In the genomic region with DNA sequence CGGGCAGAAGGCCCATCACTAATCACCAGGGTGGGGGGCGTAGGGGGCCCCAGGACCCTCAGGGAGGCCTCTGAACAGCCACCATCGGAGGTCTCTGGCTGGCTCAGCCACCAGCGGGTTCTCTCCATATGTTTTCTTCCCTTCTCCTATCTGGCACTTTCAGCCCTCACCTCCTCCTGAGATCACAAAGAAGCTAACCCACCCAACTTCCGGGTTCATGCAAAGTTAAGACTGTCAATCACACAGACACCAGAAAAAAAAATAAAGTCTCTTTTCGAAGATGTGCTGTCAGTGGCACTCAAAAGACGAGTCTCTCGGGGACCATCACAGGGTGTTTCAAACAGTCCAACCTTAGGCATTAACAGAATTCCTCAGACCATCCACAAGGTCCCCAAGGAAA, we compare ENCODE assay signal across 25 mouse cellular contexts.
A peak's percentile ranks its signal among the peaks of the same experiment; 100 is the strongest.
DNase-seq lines count a peak whose midpoint lies in the region; ATAC-seq and TF ChIP-seq lines count a peak whose summit lies in the region.
"Had no signal": no experiment of that assay in that cellular context is flagged by ENCODE, and none has a peak within 500 bp of the region (broad histone marks: within the 10 kb centered on the region; RNA-seq: fewer than 3 reads in every experiment).

No protein-coding gene starts in this region.

- no peaks in the 10 kb centered on the region for H3K27me3 ChIP-seq in forebrain, embryonic 13.5 days
- no peaks in the 10 kb centered on the region for H3K27me3 ChIP-seq in forebrain, embryonic 14.5 days (replicated peaks; ENCODE audit: control insufficient read depth, insufficient read depth, low read length)
- no peaks in the 10 kb centered on the region for H3K27me3 ChIP-seq in MEL (ENCODE audit: control insufficient read depth in 1 of 2, insufficient read depth in 2 of 2, low read length in 2 of 2)
- H3K27me3 ChIP-seq in forebrain, postnatal 0 days (ENCODE audit: insufficient read depth, low read length), result no peaks in the 10 kb centered on the region
- H3K27me3 ChIP-seq in hindbrain, embryonic 12.5 days, result no peaks in the 10 kb centered on the region
- H3K27me3 ChIP-seq: limb, embryonic 15.5 days; liver, embryonic 13.5 days; midbrain, embryonic 12.5 days; neural tube, embryonic 13.5 days had no signal

- H3K36me3 ChIP-seq in forebrain, embryonic 13.5 days (ENCODE audit: poor library complexity, severe bottlenecking), result no peaks in the 10 kb centered on the region
- H3K36me3 ChIP-seq in forebrain, embryonic 14.5 days (ENCODE audit: control insufficient read depth, insufficient read depth, low read length), result 0 out of 2 replicates have a peak, but pooled peaks cover 4% of the 10 kb centered on the region
- no peaks in the 10 kb centered on the region; a peak in 1 of 4 replicates for H3K36me3 ChIP-seq in MEL (ENCODE audit: control insufficient read depth in 1 of 2, insufficient read depth in 2 of 2, low read length in 2 of 2)
- no peaks in the 10 kb centered on the region for H3K36me3 ChIP-seq in forebrain, postnatal 0 days (ENCODE audit: insufficient read depth)
- no peaks in the 10 kb centered on the region for H3K36me3 ChIP-seq in hindbrain, embryonic 12.5 days
- H3K36me3 ChIP-seq: hindbrain, embryonic 10.5 days; limb, embryonic 10.5 days; limb, embryonic 15.5 days; liver, embryonic 13.5 days; midbrain, embryonic 12.5 days; neural tube, embryonic 13.5 days had no signal

- peak in 1 of 2 experiments; percentile 59; a peak in 2 of 4 replicates for TF ChIP-seq EP300 in MEL (IDR thresholded peaks at IDR 0.05; ENCODE audit: low read depth in 1 of 2, low read length in 2 of 2)

- WGBS in forebrain, embryonic 13.5 days, result 67% methylated on average over 8 of the region's 8 CpGs
- 57% methylated on average over 8 of the region's 8 CpGs for WGBS in forebrain, embryonic 14.5 days
- WGBS in forebrain, postnatal 0 days, result 51% methylated on average over 8 of the region's 8 CpGs
- WGBS in hindbrain, embryonic 12.5 days, result 64% methylated on average over 8 of the region's 8 CpGs

- H3K4me3 ChIP-seq in forebrain, embryonic 13.5 days, result no peak overlapping the region
- H3K4me3 ChIP-seq in forebrain, embryonic 14.5 days (ENCODE audit: low read depth, low read length), result no peak overlapping the region
- H3K4me3 ChIP-seq in MEL (ENCODE audit: control insufficient read depth in 1 of 2, insufficient read depth in 1 of 2, low read depth in 2 of 2, low read length in 2 of 2), result peak overlapping the region; percentile 29 to 58; a peak in 3 of 4 replicates
- H3K4me3 ChIP-seq in forebrain, postnatal 0 days (ENCODE audit: low read depth, low read length), result no peak overlapping the region
- H3K4me3 ChIP-seq in hindbrain, embryonic 12.5 days, result no peak overlapping the region
- H3K4me3 ChIP-seq: hindbrain, embryonic 10.5 days; limb, embryonic 10.5 days; limb, embryonic 15.5 days; liver, embryonic 13.5 days; midbrain, embryonic 12.5 days; neural tube, embryonic 13.5 days had no signal

- DNase-seq in forebrain, embryonic 14.5 days (ENCODE audit: low spot score), result no peak
- peak; percentile 82 for DNase-seq in MEL (ENCODE audit: low read depth, low spot score)
- DNase-seq in forebrain, postnatal 0 days, result no peak
- DNase-seq in thymus, postnatal 25 days, result no peak
- DNase-seq in lung, postnatal 36 days, result no peak
- DNase-seq: adrenal gland, postnatal 14 days; cerebellum, adult 18-20 months; heart, postnatal 14 days; kidney, adult 18-20 months; kidney, postnatal 4 days; layer of hippocampus, postnatal 36 days; liver, embryonic 13.5 days; lung, adult 18-20 months; lung, postnatal 10 days; right cerebral cortex, postnatal 4 days had no signal

- H3K27ac ChIP-seq in forebrain, embryonic 13.5 days, result peak overlapping the region; percentile 15; the same call in 1 of the 2 replicates
- no peak overlapping the region for H3K27ac ChIP-seq in forebrain, embryonic 14.5 days (ENCODE audit: low read depth, low read length)
- peak overlapping the region; percentile 28 for H3K27ac ChIP-seq in MEL (ENCODE audit: control insufficient read depth, low read depth, low read length)
- peak overlapping the region; percentile 29 for H3K27ac ChIP-seq in forebrain, postnatal 0 days (ENCODE audit: low read depth, low read length)
- H3K27ac ChIP-seq in hindbrain, embryonic 12.5 days, result no peak overlapping the region
- H3K27ac ChIP-seq: hindbrain, embryonic 10.5 days; hindbrain, postnatal 0 days; kidney, postnatal 0 days; limb, embryonic 10.5 days; limb, embryonic 15.5 days; liver, embryonic 13.5 days; midbrain, embryonic 12.5 days; neural tube, embryonic 13.5 days had no signal

- no peak for TF ChIP-seq RAD21 in MEL (IDR thresholded peaks at IDR 0.05; ENCODE audit: low read depth, low read length)

- H3K4me1 ChIP-seq in forebrain, embryonic 13.5 days, result peaks cover 27% of the 10 kb centered on the region
- H3K4me1 ChIP-seq in forebrain, embryonic 14.5 days (ENCODE audit: control insufficient read depth, insufficient read depth, low read length), result peaks cover 15% of the 10 kb centered on the region
- H3K4me1 ChIP-seq in MEL (ENCODE audit: control insufficient read depth in 1 of 2, insufficient read depth in 2 of 2, low read length in 2 of 2), result peaks cover 10 to 11% of the 10 kb centered on the region in 2 experiments; a peak in 3 of 4 replicates
- peaks cover 7% of the 10 kb centered on the region; the same call in 1 of the 2 replicates for H3K4me1 ChIP-seq in forebrain, postnatal 0 days (ENCODE audit: insufficient read depth)
- H3K4me1 ChIP-seq in hindbrain, embryonic 12.5 days, result peaks cover 30% of the 10 kb centered on the region

- H3K79me2 ChIP-seq in MEL (ENCODE audit: control insufficient read depth, insufficient read depth, low read length, poor library complexity), result no peaks in the 10 kb centered on the region

- H3K4me2 ChIP-seq in forebrain, embryonic 13.5 days, result no peak overlapping the region
- H3K4me2 ChIP-seq in forebrain, embryonic 14.5 days (ENCODE audit: low read length), result no peak overlapping the region
- H3K4me2 ChIP-seq in forebrain, postnatal 0 days (ENCODE audit: low read depth), result no peak overlapping the region
- H3K4me2 ChIP-seq in hindbrain, embryonic 12.5 days (replicated peaks), result no peak overlapping the region
- H3K4me2 ChIP-seq: limb, embryonic 15.5 days; liver, embryonic 13.5 days; midbrain, embryonic 12.5 days; neural tube, embryonic 13.5 days had no signal

- TF ChIP-seq CTCF in MEL (IDR thresholded peaks at IDR 0.05 in 2 of 3, conservative IDR thresholded peaks at IDR 0.05 in 1 of 3; ENCODE audit: control insufficient read depth in 1 of 3, insufficient read depth in 1 of 3, low read depth in 2 of 3, low read length in 3 of 3, poor library complexity in 1 of 3, severe bottlenecking in 1 of 3), result no peak
- TF ChIP-seq CTCF in forebrain, postnatal 0 days (IDR thresholded peaks at IDR 0.05; ENCODE audit: low read depth), result no peak

- no peak overlapping the region for H3K9ac ChIP-seq in forebrain, embryonic 13.5 days
- H3K9ac ChIP-seq in forebrain, embryonic 14.5 days (ENCODE audit: low read length), result no peak overlapping the region
- H3K9ac ChIP-seq in MEL (ENCODE audit: control insufficient read depth, low read depth, low read length, poor library complexity, severe bottlenecking), result peak overlapping the region; percentile 53
- no peak overlapping the region for H3K9ac ChIP-seq in forebrain, postnatal 0 days
- H3K9ac ChIP-seq in hindbrain, embryonic 12.5 days, result no peak overlapping the region
- H3K9ac ChIP-seq: limb, embryonic 15.5 days; liver, embryonic 13.5 days; midbrain, embryonic 12.5 days; neural tube, embryonic 13.5 days had no signal

- ATAC-seq in forebrain, embryonic 13.5 days, result peak; percentile 22; the same call in 1 of the 2 replicates
- ATAC-seq in forebrain, embryonic 14.5 days, result no peak
- peak; percentile 48; the same call in 1 of the 2 replicates for ATAC-seq in forebrain, postnatal 0 days
- ATAC-seq in megakaryocyte progenitor cell, adult 5-6 weeks (replicated peaks; ENCODE audit: poor library complexity), result peak; percentile 26; the same call in 1 of the 2 replicates
- no peak for ATAC-seq in hindbrain, embryonic 12.5 days (ENCODE audit: low FRiP score)
- ATAC-seq: hindbrain, postnatal 0 days had no signal

- H3K9me3 ChIP-seq in forebrain, embryonic 13.5 days (replicated peaks), result no peaks in the 10 kb centered on the region
- no peaks in the 10 kb centered on the region for H3K9me3 ChIP-seq in forebrain, embryonic 14.5 days (replicated peaks; ENCODE audit: control insufficient read depth, low read length)
- no peaks in the 10 kb centered on the region for H3K9me3 ChIP-seq in MEL (replicated peaks; ENCODE audit: insufficient read depth, low read length)
- no peaks in the 10 kb centered on the region for H3K9me3 ChIP-seq in forebrain, postnatal 0 days (ENCODE audit: low read length)
- H3K9me3 ChIP-seq in hindbrain, embryonic 12.5 days (replicated peaks), result no peaks in the 10 kb centered on the region
- H3K9me3 ChIP-seq: hindbrain, embryonic 10.5 days; limb, embryonic 10.5 days; limb, embryonic 15.5 days; liver, embryonic 13.5 days; midbrain, embryonic 12.5 days; neural tube, embryonic 13.5 days had no signal

- peak in 1 of 2 experiments; percentile 33; a peak in 1 of 4 replicates for TF ChIP-seq POLR2A in MEL (IDR thresholded peaks at IDR 0.05; ENCODE audit: control insufficient read depth in 1 of 2, insufficient read depth in 1 of 2, low read depth in 1 of 2, low read length in 2 of 2, poor library complexity in 1 of 2)

TF ChIP-seq in MEL, 35 proteins besides CTCF, POLR2A, EP300 and RAD21 (continues in another document):
- no peak for TF ChIP-seq POLR2AphosphoS2 (IDR thresholded peaks at IDR 0.05; ENCODE audit: low read length)
- TF ChIP-seq ELF1 (IDR thresholded peaks at IDR 0.05; ENCODE audit: low read depth, low read length), result peak; percentile 97
- TF ChIP-seq MYC (IDR thresholded peaks at IDR 0.05; ENCODE audit: low read depth, low read length), result no peak
- TF ChIP-seq HCFC1 (IDR thresholded peaks at IDR 0.05; ENCODE audit: low read depth, low read length), result no peak
- peak; percentile 29; the same call in 1 of the 2 replicates for TF ChIP-seq NELFE (IDR thresholded peaks at IDR 0.05; ENCODE audit: low read depth, low read length)
- no peak for TF ChIP-seq RCOR1 (IDR thresholded peaks at IDR 0.05; ENCODE audit: low read depth, low read length)
- TF ChIP-seq CHD1 (IDR thresholded peaks at IDR 0.05; ENCODE audit: low read depth, low read length), result no peak
- no peak for TF ChIP-seq POLR2AphosphoS5 (IDR thresholded peaks at IDR 0.05; ENCODE audit: borderline replicate concordance, low read depth, low read length)
- peak; percentile 38; the same call in 1 of the 2 replicates for TF ChIP-seq GATA1 (IDR thresholded peaks at IDR 0.05; ENCODE audit: low read depth, low read length)
- TF ChIP-seq BHLHE40 (IDR thresholded peaks at IDR 0.05; ENCODE audit: borderline replicate concordance, low read depth, low read length), result no peak
- no peak for TF ChIP-seq MAX (IDR thresholded peaks at IDR 0.05; ENCODE audit: low read length)
- TF ChIP-seq USF2 (IDR thresholded peaks at IDR 0.05; ENCODE audit: borderline replicate concordance in 1 of 2, insufficient read depth in 1 of 2, low read depth in 1 of 2, low read length in 2 of 2), result no peak
- TF ChIP-seq CHD2 (IDR thresholded peaks at IDR 0.05; ENCODE audit: low read length), result no peak
- no peak for TF ChIP-seq NRF1 (IDR thresholded peaks at IDR 0.05; ENCODE audit: insufficient read depth, low read depth, low read length, poor library complexity, severe bottlenecking)

Comparison
In these comparisons a context has a peak if more than half of its experiments do, and no peak if none do; other contexts are left out.
1. ATAC-seq: peak in forebrain, embryonic 13.5 days (single experiment), forebrain, postnatal 0 days (single experiment) and megakaryocyte progenitor cell, adult 5-6 weeks (single experiment); none in forebrain, embryonic 14.5 days (single experiment) and hindbrain, embryonic 12.5 days (single experiment).
2. H3K27ac ChIP-seq: peak in forebrain, embryonic 13.5 days (single experiment), MEL (single experiment) and forebrain, postnatal 0 days (single experiment); none in forebrain, embryonic 14.5 days (single experiment) and hindbrain, embryonic 12.5 days (single experiment).
3. H3K4me3 ChIP-seq: peak in MEL (2 of 2); none in forebrain, embryonic 13.5 days (single experiment), forebrain, embryonic 14.5 days (single experiment), forebrain, postnatal 0 days (single experiment) and hindbrain, embryonic 12.5 days (single experiment).